Mouse (Mus musculus): ENCODE results near the gene Obscn.

The Obscn gene

GRCm38 (mm10) chr11:58983691-58984341 is 152.4 kb downstream of the Obscn start:
- DNase-seq (ENCODE audit: low spot score in 2 of 2): no peak

- no peak for DNase-seq (ENCODE audit: low spot score in 2 of 2)
Observed at GRCm38 (mm10) chr11:58982471-58983097, 153.6 kb downstream of the Obscn start.

- DNase-seq (ENCODE audit: low spot score in 2 of 2): peak in 1 of 2 experiments; percentile 39
Observed at GRCm38 (mm10) chr11:58981541-58982447, 154.4 kb downstream of the Obscn start.

- no peak for DNase-seq (ENCODE audit: low spot score in 2 of 2)
Observed at GRCm38 (mm10) chr11:58980381-58980990, 155.7 kb downstream of the Obscn start.

GRCm38 (mm10) chr11:58979661-58980060 is 156.5 kb downstream of the Obscn start:
- DNase-seq (ENCODE audit: low spot score in 2 of 2): no peak

GRCm38 (mm10) chr11:58979183-58979582 is 157.0 kb downstream of the Obscn start:
- no peak for DNase-seq (ENCODE audit: low spot score in 2 of 2)

- DNase-seq (ENCODE audit: low spot score in 2 of 2): no peak
Observed at GRCm38 (mm10) chr11:58978706-58979030, 157.5 kb downstream of the Obscn start.

GRCm38 (mm10) chr11:58978027-58978705 is 158.0 kb downstream of the Obscn start, which contains the start of gene Trim11:
Trim11 (plus strand) TSS chr11:58978093.
- DNase-seq (ENCODE audit: low spot score in 2 of 2): peak in 1 of 2 experiments; percentile 44

- DNase-seq (ENCODE audit: low spot score in 2 of 2): no peak
Observed at GRCm38 (mm10) chr11:58977607-58978026, 158.6 kb downstream of the Obscn start.

- DNase-seq (ENCODE audit: low spot score in 2 of 2): no peak
Observed at GRCm38 (mm10) chr11:58977150-58977549, 159.1 kb downstream of the Obscn start.

- no peak for DNase-seq (ENCODE audit: low spot score in 2 of 2)
Observed at GRCm38 (mm10) chr11:58974414-58974813, 161.8 kb downstream of the Obscn start.

GRCm38 (mm10) chr11:58971796-58972195 is 164.4 kb downstream of the Obscn start:
- no peak for DNase-seq (ENCODE audit: low spot score in 2 of 2)

GRCm38 (mm10) chr11:58970831-58971530 is 165.2 kb downstream of the Obscn start:
- no peak for DNase-seq (ENCODE audit: low spot score in 2 of 2)

- no peak for DNase-seq (ENCODE audit: low spot score in 2 of 2)
Observed at GRCm38 (mm10) chr11:58969659-58970058, 166.5 kb downstream of the Obscn start.

- no peak for DNase-seq (ENCODE audit: low spot score in 2 of 2)
Observed at GRCm38 (mm10) chr11:58969027-58969426, 167.2 kb downstream of the Obscn start.

- DNase-seq (ENCODE audit: low spot score in 2 of 2): no peak
Observed at GRCm38 (mm10) chr11:58968551-58968950, 167.7 kb downstream of the Obscn start.

GRCm38 (mm10) chr11:58967346-58967745 is 168.9 kb downstream of the Obscn start:
- DNase-seq (ENCODE audit: low spot score in 2 of 2): no peak

- DNase-seq (ENCODE audit: low spot score in 2 of 2): peak in 1 of 2 experiments; percentile 55
Observed at GRCm38 (mm10) chr11:58965001-58965760, 171.0 kb downstream of the Obscn start.

GRCm38 (mm10) chr11:58964216-58964615 is 172.0 kb downstream of the Obscn start:
- DNase-seq (ENCODE audit: low spot score in 2 of 2): no peak

GRCm38 (mm10) chr11:58963543-58963942 is 172.7 kb downstream of the Obscn start:
- no peak for DNase-seq (ENCODE audit: low spot score in 2 of 2)

Data from urinary bladder, postnatal 4 days (tissue).